Mouse (Mus musculus): ENCODE data around the gene Mif4gd.

Gene Mif4gd

DNA sequence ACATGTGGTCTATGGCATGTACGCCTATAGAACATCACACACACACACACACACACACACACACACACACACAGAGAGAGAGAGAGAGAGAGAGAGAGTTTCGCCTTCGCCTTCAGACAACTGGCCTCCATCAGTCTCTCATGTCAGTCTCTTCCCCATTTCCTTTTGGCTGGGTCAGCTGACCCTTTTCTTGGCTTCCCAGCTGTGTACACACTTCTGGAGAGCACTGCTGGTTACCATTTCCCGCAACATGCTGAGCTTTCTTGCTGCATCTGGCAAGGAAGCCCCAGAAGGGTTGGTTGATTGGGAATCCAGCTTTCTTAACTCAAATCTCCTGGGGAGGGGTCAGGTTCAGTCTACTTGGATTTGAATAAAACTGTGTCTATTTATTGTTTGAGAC lies 21.3 kb upstream of the Mif4gd start:
- in situ Hi-C loops (cut with MseI, MboI), result loop anchor here in 1 of 2 experiments (10.0 kb wide), 1 partner anchor 81 kb away; no protein-coding TSS in a partner anchor

DNA sequence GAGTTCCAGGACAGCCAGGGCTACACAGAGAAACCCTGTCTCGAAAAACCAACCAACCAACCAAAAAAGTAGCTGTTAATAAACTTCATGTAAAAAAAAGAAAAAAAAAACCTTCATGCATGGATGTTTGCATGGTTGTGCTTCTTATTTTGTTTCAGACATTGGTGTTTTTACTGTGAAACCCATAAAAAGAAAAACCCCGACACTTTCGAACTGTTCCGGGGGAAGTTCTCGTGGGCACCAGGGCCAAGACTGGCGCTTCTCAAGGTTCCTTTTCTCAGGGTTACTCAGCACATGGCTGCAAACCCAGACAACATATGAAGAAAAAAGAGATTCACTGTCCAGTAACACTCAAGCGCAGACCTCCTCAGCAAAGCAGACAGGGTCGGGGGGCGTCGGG lies 20.1 kb upstream of the Mif4gd start:
- in situ Hi-C loops (cut with MseI, MboI), result loop anchor here in 1 of 2 experiments (10.0 kb wide), 1 partner anchor 82 kb away; no protein-coding TSS in a partner anchor

DNA sequence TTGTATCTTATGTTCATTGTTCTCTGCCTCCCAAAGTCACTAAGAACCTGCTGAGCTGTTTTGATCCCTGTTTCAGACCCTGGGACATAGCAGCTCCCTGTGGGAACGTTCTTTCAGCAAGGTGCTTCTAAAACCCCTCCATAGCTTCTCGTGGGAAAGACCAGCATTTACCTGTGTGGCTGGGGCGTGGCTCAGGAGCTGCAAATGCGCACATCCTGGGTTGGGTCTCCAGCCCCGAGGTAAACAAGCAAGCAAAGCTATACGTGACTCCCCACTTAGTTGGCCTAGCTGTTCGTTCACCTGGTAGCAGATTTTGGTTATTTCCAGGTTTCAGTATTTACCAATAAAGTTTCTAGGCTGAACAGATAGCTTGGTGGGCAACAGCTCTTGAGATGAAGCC lies 19.5 kb upstream of the Mif4gd start:
- in situ Hi-C loops (cut with MseI, MboI), result loop anchor here in 1 of 2 experiments (10.0 kb wide), 1 partner anchor 83 kb away; no protein-coding TSS in a partner anchor

DNA sequence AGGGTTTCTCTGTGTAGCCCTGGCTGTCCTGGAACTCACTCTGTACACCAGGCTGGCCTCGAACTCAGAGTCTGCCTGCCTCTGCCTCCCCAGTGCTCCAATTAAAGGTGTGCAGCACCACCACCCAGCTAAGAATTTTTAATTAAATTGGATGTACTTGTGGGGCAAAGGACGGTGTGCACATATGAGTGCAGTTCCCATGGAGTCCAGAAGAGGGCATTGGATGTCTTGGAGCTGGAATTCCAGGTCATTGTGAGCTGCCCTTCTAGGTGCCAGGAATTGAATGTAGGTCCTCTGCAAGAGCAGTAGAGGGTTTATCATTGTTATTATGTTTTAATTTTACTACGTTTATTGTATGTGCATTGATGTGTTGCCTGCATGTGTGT lies 18.7 kb upstream of the Mif4gd start:
- in situ Hi-C loops (cut with MseI, MboI), result loop anchor here in 1 of 2 experiments (10.0 kb wide), 1 partner anchor 83 kb away; no protein-coding TSS in a partner anchor

DNA sequence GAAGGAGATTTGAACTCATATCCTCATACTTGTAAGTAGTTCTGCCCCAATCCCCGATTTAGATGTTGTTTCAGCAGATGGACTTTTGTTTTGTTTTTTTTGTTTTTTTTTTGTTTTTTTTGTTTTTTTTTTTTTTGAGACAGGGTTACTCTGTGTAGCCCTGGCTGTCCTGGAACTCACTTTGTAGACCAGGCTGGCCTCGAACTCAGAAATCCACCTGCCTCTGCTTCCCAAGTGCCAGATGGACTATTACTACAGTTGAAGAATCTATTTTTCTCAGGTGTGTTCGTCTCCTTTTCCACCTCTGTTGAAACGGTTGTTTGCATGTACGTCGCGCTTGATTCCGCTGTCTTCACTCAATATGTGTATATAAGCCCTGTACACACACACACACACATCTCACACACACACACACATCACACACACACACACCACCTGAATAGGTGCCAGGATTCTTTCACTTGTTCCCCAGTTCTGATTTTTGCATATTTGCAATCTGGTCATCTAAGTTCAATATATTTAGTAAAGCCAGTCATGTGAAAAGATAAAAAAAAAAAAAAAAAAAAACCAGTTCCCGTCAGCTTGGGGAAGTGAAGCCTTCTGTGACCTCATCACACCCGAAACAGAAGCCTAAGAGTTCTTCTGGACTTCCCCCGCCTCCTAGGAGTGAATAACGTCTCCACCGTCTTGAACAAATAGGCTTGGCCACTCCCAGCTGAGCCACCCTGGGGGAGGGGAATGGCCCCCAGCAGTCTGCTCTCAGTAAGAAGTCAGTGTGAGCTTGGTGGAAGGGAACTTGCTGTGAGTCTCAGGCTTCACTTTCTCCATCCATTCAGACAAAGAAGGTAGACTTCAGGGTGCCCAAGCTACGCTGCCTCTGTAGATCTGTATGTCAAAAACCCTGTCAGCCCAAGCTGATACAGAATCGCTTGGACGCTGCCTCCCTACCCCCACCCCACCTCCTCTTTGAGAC lies 18.0 kb upstream of the Mif4gd start:
- in situ Hi-C loops (cut with MseI, MboI), result loop anchor here in 1 of 2 experiments (10.0 kb wide), 1 partner anchor 84 kb away; no protein-coding TSS in a partner anchor

DNA sequence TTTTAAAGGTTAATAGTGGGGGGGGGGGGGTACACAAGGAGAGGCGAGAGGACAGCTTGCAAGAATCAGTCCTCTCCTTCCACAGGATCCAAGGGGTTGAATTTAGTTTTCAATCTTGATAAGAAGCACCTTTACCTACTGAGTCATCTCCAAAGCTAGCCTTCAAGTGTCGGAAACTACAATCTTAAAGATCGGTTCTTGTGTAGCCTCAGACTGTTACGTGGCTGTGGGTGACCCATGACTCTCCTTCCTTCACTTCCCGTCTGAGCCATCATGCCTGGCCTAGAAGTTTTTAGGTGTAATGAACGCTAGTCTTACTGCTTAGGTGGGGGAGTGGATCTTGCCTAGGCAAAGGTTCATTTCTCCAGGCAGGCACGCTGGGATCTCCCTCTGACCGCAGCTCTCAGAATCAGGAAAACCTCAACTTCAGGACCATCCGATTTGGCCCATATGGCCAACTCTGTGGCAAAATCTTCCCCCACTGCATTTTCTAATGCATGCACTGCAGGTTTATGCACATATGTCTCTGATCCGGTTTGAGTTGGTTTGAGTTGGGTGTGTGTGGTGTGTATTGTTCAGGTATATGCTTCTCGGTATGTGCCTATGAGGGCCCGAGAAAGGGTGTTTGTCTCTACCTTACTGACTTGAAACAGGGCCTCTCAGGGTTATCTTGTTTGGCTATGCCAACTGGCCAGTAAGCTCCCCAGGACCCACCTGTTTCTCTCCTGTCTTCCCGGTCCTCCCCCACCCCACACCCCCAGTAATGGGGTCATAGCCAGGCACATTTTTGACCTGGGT lies 17.2 kb upstream of the Mif4gd start:
- in situ Hi-C loops (cut with MseI, MboI), result loop anchor here in 1 of 2 experiments (10.0 kb wide), 1 partner anchor 85 kb away; no protein-coding TSS in a partner anchor

DNA sequence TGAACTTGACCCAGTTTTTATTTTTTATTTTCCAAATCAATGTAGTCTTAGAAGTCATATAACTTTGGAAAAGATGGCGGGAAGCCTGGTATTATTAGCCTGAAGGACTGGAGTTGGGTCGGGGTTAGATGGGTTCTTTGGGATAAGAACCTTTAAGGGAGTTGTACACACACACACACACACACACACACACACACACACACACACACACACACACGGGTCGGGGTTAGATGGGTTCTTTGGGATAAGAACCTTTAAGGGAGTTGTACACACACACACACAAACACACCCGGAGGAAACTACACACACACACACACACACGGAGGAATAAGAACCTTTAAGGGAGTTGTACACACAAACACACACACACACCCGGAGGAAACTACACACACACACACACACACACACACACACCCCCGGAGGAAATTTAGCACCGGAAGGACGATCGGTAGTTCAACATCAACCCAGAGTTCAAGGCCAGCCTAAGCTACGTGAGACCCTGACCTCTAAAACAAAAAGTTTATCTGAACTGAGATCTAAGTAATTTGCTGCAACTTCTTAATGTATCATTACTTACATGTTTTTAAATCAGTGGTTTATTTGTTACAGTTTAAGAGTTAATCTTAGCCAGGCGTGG lies 15.8 kb upstream of the Mif4gd start:
- in situ Hi-C loops (cut with MseI, MboI), result no loop called here

DNA sequence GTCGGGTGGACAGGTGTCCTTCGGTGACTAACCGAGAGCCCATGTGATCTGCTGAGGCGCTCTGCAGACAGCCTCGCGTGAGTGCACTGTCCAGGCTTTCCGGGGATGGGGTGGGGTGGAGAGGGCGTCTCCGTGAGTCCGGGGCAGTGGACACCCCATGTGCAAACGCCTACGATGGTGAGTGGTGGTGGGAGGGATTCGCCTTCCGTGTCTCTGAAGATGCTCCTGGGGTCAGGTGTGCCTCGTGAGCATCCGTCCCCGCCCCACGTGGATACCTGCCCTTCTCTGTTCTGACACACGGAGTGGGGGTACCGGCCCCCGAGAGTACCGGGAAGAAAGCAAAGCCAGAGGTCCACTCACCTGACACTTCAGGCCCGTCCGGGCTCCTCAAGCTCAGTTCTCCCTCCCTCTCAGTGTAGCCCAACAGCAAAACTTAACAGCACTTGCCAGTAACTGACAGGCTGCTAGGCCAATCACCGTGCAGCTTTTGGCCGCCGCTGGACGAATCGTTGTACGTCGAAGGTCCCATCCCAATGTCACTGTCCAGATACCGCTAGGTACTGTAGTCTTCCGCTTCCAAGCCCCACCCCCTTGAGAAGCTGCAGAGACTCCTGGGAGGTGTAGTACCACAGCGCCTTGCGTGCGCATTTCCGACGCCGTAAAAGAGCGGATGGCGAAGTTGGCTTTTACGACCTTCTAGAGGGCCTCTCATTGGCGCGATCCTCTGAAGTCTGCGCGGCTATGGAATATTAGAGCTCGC lies 15.1 kb upstream of the Mif4gd start, which contains the start of gene Slc25a19:
Gene Slc25a19, minus strand, starts transcription at position 591 of the 760 bp plus-strand sequence.
- in situ Hi-C loops (cut with MseI, MboI), result no loop called here

DNA sequence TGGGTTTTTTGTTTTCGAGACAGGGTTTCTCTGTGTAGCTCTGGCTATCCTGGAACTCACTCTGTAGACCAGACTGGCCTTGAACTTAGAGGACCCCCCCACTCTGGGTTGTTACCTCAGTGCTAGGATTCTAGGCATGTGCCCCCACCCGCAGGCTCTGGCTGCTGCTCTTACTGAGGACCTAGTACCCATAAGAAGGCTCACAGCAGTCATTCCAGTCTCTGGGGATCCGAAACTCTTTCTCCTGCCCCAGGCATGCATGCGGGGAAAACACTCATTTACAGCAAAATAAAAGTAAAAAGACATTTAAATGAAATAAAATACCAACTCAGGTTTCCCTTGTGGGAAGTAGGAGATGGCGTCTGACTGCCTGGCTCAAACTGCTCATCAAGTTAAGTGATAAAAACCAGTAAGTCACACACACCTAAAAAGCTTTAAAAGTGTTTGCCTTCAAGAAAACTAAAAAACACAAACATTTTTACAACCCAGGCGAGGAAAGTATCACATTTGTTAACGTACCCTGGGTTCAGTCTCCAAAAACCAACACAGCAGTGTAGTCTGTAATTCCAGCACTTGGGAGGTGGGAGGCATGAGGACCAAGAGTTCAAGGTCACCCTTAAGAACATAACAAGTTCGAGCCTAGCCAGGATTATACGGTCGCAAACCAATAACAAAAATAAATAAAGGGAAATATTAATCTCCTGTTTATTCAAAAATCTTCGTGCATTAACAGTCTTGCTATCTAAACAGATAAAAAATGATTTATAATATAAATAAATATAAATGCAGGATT lies 14.3 kb upstream of the Mif4gd start:
- in situ Hi-C loops (cut with MseI, MboI), result no loop called here

DNA sequence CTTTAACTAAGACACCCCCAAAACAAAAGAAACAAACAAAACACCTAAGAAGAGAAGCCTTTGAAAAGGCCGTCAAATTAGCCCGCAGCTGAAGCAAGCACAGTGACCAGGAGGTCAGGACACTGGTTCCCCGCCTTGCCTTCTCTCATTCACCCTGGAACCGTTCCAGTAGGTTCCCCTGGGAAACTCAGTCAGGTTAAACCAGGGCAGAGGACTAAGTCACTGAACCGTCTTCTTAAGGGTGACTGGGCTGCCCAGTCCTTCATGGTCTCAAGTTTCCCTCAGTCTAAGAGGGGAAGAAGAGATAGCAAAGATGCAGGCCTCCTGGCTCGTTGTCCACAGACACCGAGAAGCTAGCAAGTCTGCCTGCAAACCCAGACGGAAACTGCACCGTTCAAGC lies 13.1 kb upstream of the Mif4gd start:
- in situ Hi-C loops (cut with MseI, MboI), result no loop called here

DNA sequence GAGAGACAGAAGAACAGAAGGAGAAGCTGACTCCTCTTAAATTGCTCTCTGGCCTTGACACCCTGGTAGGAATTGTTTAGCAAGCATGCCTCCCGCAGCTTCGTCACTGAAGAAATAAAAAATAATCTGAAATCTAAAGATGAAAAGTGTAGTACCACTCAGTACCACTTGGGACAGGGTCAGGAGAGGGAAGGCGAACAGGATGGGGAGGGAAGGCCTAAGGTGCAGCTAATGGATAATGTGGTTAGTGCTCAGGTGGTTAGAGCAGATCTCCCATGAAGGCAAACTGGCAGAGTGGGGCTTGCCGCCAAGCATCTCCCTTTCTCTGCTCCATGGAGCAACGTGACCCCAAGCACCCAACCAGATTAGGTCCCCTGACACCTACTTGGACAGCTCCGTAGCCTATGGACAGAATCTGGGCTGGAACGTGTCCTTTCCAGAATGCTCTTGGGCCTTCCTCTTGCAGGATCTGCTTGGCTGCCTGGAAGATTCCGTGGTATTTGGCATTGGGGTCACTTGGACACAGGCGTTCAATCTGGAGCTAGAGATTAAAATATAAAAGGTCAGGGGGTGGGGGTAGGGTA lies 10.8 kb upstream of the Mif4gd start:
- in situ Hi-C loops (cut with MseI, MboI), result no loop called here

DNA sequence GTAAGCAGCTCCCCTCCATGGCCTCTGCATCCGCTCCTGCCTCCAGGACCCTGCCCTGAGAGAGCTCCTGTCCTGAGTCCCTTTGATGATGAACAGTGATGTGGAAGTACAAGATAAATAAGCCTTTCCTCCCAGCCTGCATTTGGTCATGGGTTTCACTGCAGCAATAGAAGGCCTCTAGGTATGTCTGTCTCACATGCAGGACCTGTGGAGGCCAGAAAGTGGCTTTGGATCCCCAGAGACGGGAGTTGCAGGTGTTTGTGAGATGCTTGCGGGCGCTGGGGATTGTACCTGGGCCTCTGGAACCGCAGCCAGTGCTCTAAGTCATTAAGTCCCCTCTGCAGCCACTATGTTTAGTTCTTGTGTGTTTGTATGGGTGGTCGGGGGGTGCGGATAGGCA lies 7.2 kb upstream of the Mif4gd start:
- in situ Hi-C loops (cut with MseI, MboI), result no loop called here

DNA sequence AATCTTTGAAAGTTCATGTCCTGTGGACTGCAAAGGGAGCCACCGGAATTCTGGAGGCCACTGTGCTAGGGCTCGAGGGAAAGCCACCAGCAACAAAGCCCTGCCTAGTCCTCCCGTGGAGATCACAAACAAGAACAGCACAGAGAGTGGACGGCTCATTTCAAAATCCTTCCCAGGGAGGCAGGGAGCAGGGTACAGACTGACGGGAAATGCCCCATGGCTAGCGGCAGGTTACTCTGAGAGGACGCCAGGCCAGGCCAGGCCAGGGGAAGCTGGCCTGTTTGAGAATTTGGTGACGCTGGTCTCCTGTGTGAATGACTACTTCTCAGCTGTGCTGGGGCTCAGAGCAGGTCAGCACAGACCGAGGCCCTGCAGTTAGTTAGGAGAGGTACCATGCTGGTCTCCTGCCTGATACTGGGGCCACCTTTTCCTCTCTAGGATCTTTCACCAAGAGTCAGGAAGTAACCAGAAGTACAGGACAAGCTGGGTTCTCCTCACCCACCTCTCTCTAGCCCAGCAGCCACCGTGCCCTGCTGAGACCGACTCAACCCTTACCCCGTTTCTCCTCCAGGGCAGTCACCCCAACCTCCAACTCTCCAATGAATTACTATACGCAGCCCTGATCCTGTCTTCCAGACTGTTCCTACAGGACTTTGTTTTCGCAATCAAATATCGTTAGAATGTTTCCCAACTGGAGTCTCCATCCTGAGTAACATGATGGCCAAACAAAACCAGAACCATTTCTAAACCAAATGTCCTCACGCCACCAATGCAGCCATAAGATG lies 6.2 kb upstream of the Mif4gd start:
- in situ Hi-C loops (cut with MseI, MboI), result no loop called here

DNA sequence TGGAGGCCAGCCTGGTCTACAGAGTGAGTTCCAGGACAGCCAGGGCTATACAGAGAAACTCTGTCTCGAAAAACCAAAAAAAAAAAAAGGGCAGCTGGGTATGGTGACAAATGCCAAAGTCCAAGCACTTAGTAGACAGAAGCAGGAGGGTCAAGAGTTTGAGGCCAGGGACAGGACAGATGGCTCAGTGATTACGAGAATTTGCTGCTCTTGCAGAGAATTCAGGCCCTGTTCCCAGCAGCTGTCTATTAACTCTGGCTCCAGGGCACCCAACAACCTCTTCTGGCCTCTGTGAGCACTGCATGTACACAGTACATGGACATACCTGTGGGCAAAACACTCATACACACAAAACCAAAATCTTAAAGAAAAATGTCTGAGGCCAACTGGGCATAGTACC lies 5.2 kb upstream of the Mif4gd start:
- in situ Hi-C loops (cut with MseI, MboI), result no loop called here

DNA sequence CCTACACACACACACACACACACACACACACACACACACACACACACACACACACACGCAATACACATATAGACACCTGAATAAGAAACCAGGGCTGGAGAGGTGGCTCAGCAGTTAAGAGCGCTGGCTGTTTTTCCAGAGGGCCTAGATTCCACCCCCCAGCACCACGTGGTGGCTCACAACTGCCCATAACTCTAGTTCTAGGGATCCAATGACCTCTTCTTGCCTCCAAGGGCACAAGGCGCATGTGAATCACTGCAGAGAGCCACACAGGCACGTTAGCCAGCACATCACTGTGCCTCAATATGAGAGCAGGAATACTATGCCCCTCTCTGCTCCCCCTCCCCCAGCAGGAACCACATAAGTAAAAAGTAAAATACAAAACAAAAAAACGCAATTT lies 4.1 kb upstream of the Mif4gd start:
- in situ Hi-C loops (cut with MseI, MboI), result no loop called here

DNA sequence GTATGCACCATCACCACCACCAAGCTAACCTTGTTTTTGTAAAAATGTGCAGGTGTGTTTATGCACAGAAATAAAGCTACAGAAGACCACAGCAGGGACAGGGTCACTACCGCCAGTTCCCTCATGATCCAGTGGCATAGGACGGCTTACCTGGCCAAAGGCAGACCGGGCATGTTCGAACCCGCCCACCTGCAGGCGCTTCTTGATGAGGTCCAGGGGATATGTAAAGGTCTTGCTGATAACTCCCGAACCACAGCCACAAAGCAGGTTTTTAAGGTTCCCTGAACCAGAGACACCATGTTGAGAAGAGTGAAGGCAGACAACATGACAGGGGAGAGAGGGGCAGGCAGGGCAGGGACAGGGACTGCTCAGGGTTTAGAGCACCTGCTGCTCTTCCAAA lies 3.6 kb upstream of the Mif4gd start:
- in situ Hi-C loops (cut with MseI, MboI), result no loop called here

DNA sequence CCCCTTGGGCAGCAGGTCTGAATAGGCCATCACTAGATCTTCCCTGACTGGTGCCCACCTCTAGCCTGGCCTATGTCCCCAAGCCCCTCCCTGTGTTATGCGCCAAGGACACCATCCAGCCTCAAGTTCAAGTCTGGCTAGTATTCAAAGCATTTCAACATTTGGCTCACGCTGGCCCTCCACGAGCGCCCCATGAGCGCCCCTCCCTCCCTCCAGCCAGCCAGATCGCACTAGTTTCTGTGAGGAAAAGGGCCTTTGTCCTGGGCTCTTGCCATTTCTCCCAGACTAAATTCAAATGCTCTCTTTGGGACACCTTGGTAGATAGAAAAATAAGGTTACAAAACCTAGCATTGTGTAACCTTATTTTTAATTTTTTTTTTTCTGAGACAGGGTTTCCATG lies 3.1 kb upstream of the Mif4gd start:
- in situ Hi-C loops (cut with MseI, MboI), result no loop called here

DNA sequence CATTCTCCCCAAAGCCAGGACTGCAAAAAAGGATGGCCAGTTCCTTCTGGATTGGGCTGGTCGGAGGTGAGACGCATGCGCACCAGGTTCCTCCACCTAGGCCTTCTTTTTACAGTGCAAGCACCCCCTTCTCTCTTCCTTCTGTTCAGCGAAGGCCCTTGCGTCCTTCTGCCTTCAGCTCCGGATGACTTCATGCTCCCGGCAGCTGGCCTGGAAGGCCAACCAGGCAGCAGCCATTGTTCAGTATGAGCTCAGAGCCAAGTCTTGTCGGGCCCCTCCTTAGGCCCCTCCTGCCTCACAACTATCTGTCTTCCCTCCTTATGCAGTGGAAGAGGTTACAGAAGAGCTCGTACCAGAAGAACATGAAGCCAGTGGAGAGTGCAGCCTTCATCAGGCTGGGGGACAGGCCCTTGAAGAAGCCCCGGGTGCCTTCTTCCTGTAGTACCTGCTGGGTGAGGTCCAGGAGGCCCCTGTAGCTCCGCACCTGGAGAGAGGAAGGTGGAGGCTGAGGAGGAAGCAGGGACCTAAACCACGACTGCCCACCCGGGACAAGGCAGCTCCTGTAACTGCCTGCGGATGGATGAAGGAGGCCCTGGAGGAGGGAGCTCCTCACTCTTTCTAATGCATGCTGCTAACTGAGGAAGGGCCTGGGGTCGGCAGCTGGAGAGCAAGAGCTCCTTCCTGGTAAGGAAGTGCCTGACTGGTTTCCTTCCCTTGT lies 2.5 kb upstream of the Mif4gd start:
- in situ Hi-C loops (cut with MseI, MboI), result no loop called here
